Mouse (Mus musculus): ENCODE measurements around the gene Wdr82. TPM values are rescaled to one million over a fixed set of nuclear protein-coding genes. Genes with fewer than 3 reads are reported as not detected.

Gene Wdr82
- polyA plus RNA-seq, 1 experiment from 2014 or later = 31.3 TPM

DNA sequence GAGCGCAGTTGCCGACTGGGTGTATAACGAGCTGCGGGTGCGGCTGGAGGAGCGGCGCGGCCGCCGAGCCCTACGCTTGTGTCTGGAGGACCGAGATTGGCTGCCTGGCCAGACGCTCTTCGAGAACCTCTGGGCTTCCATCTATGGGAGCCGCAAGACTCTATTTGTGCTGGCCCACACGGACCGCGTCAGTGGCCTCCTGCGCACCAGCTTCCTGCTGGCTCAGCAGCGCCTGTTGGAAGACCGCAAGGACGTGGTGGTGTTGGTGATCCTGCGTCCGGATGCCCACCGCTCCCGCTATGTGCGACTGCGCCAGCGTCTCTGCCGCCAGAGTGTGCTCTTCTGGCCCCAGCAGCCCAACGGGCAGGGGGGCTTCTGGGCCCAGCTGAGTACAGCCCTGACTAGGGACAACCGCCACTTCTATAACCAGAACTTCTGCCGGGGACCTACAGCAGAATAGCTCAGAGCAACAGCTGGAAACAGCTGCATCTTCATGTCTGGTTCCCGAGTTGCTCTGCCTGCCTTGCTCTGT is 55.5 kb downstream of the Wdr82 start:
- Histone ChIP-seq H3K9ac (replicated peaks) (peak overlapping the region; percentile 40; the same call in 1 of the 2 replicates), H3K4me3 (replicated peaks) (peak overlapping the region; percentile 42), H3K27me3 (peaks cover 37% of the 10 kb centered on the region), H3K4me2 (peak overlapping the region; percentile 74), H3K27ac (no peak overlapping the region), H3K36me3 (no peaks in the 10 kb centered on the region), H3K9me3 (no peaks in the 10 kb centered on the region), H3K4me1 (replicated peaks) (peaks cover 11% of the 10 kb centered on the region)
- 5% methylated on average over 34 of the region's 34 CpGs for WGBS
- ATAC-seq (ENCODE audit: insufficient number of reproducible peaks, insufficient read depth, low FRiP score, low TSS enrichment, low read depth) = peak; percentile 53

GRCm38 (mm10) chr9:106227790-106228429 is 57.2 kb downstream of the Wdr82 start:
- no peak overlapping the region for H3K9ac ChIP-seq (replicated peaks)
- no peak overlapping the region for H3K4me3 ChIP-seq (replicated peaks)
- no peak overlapping the region for H3K27ac ChIP-seq
- H3K27me3 ChIP-seq = peaks cover 37% of the 10 kb centered on the region
- H3K9me3 ChIP-seq = no peaks in the 10 kb centered on the region
- 80% methylated on average over 8 of the region's 8 CpGs for WGBS
- ATAC-seq (ENCODE audit: insufficient number of reproducible peaks, insufficient read depth, low FRiP score, low TSS enrichment, low read depth) = no peak
- H3K4me2 ChIP-seq = no peak overlapping the region
- peaks cover 11% of the 10 kb centered on the region for H3K4me1 ChIP-seq (replicated peaks)
- peaks cover 7% of the 10 kb centered on the region for H3K36me3 ChIP-seq

DNA sequence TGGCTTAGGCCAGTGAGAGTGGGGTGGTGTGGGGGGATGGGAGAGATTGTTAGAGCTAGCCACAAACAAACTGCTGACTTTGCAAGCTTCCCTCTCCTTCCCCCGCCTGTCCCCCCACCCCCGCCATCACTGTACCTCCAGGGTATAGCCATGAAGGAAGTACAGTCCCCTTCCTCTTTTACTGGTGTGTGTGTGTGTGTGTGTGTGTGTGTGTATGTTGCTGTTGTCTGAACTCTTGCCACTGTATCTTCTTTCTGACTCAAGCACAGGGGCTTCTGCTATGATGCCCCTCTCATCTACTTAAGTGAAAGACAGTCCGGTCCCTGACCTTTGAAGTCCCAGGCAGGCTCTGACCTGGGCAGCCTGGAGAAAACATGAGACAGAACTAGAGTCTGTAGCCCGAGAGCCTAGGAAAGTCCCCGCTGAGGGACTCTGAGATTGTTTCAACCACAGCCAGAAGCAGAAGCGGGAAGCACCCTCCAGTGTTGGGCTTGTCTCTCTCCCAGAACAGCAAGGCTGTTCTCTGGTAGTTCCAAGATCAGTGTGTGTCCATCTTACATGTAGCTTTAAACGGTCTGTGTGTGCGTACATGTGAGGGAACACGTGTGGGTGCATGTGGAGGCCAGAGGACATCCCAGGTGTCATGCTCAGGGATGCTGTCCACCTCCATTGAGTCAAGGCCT is 59.5 kb downstream of the Wdr82 start:
- peaks cover 23% of the 10 kb centered on the region for H3K27me3 ChIP-seq
- peaks cover 30% of the 10 kb centered on the region for H3K36me3 ChIP-seq
- H3K4me3 ChIP-seq (replicated peaks) = no peak overlapping the region
- ATAC-seq (ENCODE audit: insufficient number of reproducible peaks, insufficient read depth, low FRiP score, low TSS enrichment, low read depth) = no peak
- H3K9ac ChIP-seq (replicated peaks) = no peak overlapping the region
- peaks cover 11% of the 10 kb centered on the region for H3K4me1 ChIP-seq (replicated peaks)
- WGBS = 71% methylated on average over 8 of the region's 9 CpGs
- no peak overlapping the region for H3K27ac ChIP-seq
- no peaks in the 10 kb centered on the region for H3K9me3 ChIP-seq
- no peak overlapping the region for H3K4me2 ChIP-seq

GRCm38 (mm10) chr9:106230734-106231106 is 60.0 kb downstream of the Wdr82 start:
- 64% methylated on average over 3 of the region's 3 CpGs for WGBS
- Histone ChIP-seq H3K4me3 (replicated peaks) (no peak overlapping the region), H3K9me3 (no peaks in the 10 kb centered on the region), H3K36me3 (peaks cover 35% of the 10 kb centered on the region), H3K27me3 (peaks cover 17% of the 10 kb centered on the region), H3K27ac (no peak overlapping the region), H3K4me1 (replicated peaks) (peaks cover 9% of the 10 kb centered on the region), H3K4me2 (no peak overlapping the region), H3K9ac (replicated peaks) (no peak overlapping the region)
- ATAC-seq (ENCODE audit: insufficient number of reproducible peaks, insufficient read depth, low FRiP score, low TSS enrichment, low read depth) = no peak

DNA sequence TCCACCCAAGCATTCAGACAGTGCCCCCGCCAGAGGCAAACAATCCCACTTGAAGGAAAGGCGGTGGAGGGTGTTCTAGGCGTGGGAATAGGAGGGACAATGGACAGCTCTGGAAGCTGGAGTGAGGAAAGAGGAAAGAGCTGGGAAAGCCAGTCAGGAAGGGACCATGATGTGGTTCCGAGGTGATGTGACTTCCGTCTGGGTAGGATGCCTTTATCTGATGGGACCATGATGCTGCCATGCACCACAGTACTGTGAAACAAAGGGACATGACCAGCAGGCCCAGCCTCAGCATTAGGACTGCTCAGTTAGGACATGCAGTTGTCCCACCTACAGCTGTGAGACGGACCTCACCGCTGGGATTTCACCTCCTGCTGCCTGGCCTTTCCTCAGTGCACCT is 60.5 kb downstream of the Wdr82 start:
- no peak overlapping the region for H3K9ac ChIP-seq (replicated peaks)
- H3K36me3 ChIP-seq = peaks cover 40% of the 10 kb centered on the region
- H3K4me3 ChIP-seq (replicated peaks) = no peak overlapping the region
- H3K27ac ChIP-seq = no peak overlapping the region
- ATAC-seq (ENCODE audit: insufficient number of reproducible peaks, insufficient read depth, low FRiP score, low TSS enrichment, low read depth) = no peak
- peaks cover 4% of the 10 kb centered on the region for H3K4me1 ChIP-seq (replicated peaks)
- no peak overlapping the region for H3K4me2 ChIP-seq
- H3K27me3 ChIP-seq = peaks cover 12% of the 10 kb centered on the region
- H3K9me3 ChIP-seq = no peaks in the 10 kb centered on the region
- 76% methylated on average over 7 of the region's 7 CpGs for WGBS

DNA sequence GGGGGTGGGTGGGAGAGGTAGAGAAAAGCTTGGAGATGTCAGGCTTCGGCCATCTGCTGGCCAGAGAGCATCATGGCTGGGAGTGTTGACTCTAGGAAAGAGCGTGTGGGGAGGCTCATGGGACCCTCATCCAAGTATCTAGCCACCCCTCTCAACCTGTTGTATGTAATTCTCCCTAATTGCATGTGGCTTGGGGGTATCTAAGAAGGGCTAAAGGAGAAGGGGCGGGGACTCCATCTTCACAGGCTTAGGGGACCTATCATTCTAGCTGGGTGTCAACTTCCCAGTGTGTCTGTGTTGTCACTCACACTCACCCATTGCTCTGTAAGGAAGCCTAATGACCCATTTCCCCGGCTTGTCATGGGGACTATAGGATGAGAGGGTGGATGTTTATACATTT is 61.1 kb downstream of the Wdr82 start:
- H3K4me1 ChIP-seq (replicated peaks) = no peaks in the 10 kb centered on the region
- no peaks in the 10 kb centered on the region for H3K9me3 ChIP-seq
- WGBS = 82% methylated on average over 4 of the region's 4 CpGs
- no peak for ATAC-seq (ENCODE audit: insufficient number of reproducible peaks, insufficient read depth, low FRiP score, low TSS enrichment, low read depth)
- peaks cover 7% of the 10 kb centered on the region for H3K27me3 ChIP-seq
- H3K36me3 ChIP-seq = peaks cover 46% of the 10 kb centered on the region
- H3K9ac ChIP-seq (replicated peaks) = no peak overlapping the region
- H3K27ac ChIP-seq = no peak overlapping the region
- H3K4me3 ChIP-seq (replicated peaks) = no peak overlapping the region
- H3K4me2 ChIP-seq = no peak overlapping the region

GRCm38 (mm10) chr9:106232956-106233355 is 62.2 kb downstream of the Wdr82 start:
- no peak for ATAC-seq (ENCODE audit: insufficient number of reproducible peaks, insufficient read depth, low FRiP score, low TSS enrichment, low read depth)
- H3K4me2 ChIP-seq = no peak overlapping the region
- H3K4me1 ChIP-seq (replicated peaks) = no peaks in the 10 kb centered on the region
- peaks cover 58% of the 10 kb centered on the region for H3K36me3 ChIP-seq
- no peak overlapping the region for H3K4me3 ChIP-seq (replicated peaks)
- H3K27ac ChIP-seq = no peak overlapping the region
- H3K9me3 ChIP-seq = no peaks in the 10 kb centered on the region
- H3K27me3 ChIP-seq = no peaks in the 10 kb centered on the region
- no peak overlapping the region for H3K9ac ChIP-seq (replicated peaks)
- WGBS = 95% methylated on average over 3 of the region's 3 CpGs

DNA sequence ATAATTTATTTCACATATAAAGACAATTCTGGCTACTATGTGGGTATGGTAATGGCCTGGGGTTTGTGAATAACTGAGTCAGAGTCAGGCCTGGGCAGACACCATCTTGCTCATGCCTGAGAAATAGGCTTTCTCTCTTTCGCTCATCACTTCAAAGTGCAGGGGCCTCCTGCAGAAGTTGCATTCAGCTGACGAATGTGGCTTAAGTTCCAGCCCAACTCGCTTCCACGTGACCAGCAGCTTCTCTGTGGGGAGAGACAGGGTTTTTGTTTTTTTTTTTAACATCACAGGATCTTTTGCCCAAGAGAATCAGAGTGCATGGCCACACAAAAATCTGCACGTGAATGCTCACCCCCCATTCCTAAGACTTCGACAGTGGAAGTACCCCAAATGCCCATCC is 63.2 kb downstream of the Wdr82 start:
- no peak overlapping the region for H3K9ac ChIP-seq (replicated peaks)
- no peak overlapping the region for H3K27ac ChIP-seq
- no peaks in the 10 kb centered on the region for H3K9me3 ChIP-seq
- H3K36me3 ChIP-seq = peaks cover 68% of the 10 kb centered on the region
- WGBS = 78% methylated on average over 6 of the region's 6 CpGs
- H3K27me3 ChIP-seq = no peaks in the 10 kb centered on the region
- no peak overlapping the region for H3K4me2 ChIP-seq
- H3K4me1 ChIP-seq (replicated peaks) = no peaks in the 10 kb centered on the region
- ATAC-seq (ENCODE audit: insufficient number of reproducible peaks, insufficient read depth, low FRiP score, low TSS enrichment, low read depth) = no peak
- no peak overlapping the region for H3K4me3 ChIP-seq (replicated peaks)

DNA sequence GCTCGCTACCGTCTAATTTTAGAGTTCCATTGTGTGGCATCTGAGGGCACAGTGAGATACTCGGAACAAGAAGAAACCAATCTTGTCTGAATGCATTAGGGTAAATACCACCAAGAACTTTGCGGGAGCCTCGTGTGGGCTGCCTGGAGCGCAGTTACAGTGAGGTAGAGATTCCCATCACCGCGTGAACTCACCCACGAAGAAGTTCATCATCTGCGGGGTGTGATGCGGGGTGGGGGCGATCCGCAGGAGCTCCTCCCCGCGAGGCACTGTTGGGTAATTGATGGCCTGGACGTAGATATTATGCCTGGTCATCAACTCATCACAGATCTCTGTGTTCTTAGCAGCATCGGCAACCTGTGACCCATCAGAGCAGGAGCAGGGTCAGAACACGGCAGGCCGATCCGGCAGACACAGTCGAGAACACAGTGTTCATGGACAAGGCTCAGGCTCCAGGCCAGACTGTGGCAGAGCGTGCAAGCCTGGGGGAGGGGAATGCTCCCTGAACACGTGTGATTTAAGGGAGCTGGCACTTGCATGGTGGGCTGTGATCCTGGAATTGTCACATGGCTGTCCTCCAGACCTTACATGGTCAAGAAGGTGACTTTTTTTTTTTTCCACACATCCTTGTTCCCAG is 64.6 kb downstream of the Wdr82 start:
- H3K36me3 ChIP-seq = peaks cover 81% of the 10 kb centered on the region
- WGBS = 90% methylated on average over 23 of the region's 23 CpGs
- H3K27ac ChIP-seq = no peak overlapping the region
- no peaks in the 10 kb centered on the region for H3K4me1 ChIP-seq (replicated peaks)
- no peak overlapping the region for H3K4me3 ChIP-seq (replicated peaks)
- no peaks in the 10 kb centered on the region for H3K9me3 ChIP-seq
- H3K9ac ChIP-seq (replicated peaks) = no peak overlapping the region
- ATAC-seq (ENCODE audit: insufficient number of reproducible peaks, insufficient read depth, low FRiP score, low TSS enrichment, low read depth) = no peak
- H3K27me3 ChIP-seq = no peaks in the 10 kb centered on the region
- H3K4me2 ChIP-seq = no peak overlapping the region

DNA sequence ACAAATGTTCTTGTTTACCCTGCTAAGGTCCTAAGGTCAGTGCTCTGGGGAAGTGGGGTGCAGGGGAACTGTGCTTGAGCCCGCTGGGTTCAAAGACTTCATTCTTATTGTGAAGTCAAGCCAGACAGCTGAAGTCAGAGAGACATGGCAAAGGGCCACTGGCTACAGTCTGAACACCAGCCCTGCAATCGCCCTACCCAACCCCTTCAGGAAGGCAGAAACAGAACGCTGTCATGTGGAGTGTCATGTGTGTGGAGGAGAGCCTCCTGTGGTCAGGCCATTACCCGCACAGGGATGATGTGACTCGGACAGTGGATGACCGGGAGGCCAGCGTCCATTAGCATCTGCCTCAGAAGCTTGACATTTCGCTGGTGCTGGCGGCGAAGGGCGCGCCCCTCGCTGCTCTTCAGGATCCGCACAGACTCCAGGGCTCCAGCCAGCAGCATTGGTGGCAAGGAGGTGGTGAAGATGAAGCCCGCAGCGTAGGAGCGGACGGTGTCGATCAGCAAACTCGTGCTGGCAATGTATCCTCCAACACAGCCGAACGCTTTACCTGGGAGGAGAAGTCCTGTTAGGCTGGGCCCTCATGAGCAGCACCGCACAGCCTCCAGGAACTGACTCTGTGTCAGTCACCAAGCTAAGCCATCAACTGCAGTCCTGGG is 65.6 kb downstream of the Wdr82 start:
- H3K4me2 ChIP-seq = no peak overlapping the region
- WGBS = 92% methylated on average over 23 of the region's 23 CpGs
- H3K9me3 ChIP-seq = no peaks in the 10 kb centered on the region
- no peak overlapping the region for H3K27ac ChIP-seq
- H3K4me1 ChIP-seq (replicated peaks) = no peaks in the 10 kb centered on the region
- H3K4me3 ChIP-seq (replicated peaks) = no peak overlapping the region
- no peak overlapping the region for H3K9ac ChIP-seq (replicated peaks)
- ATAC-seq (ENCODE audit: insufficient number of reproducible peaks, insufficient read depth, low FRiP score, low TSS enrichment, low read depth) = no peak
- H3K36me3 ChIP-seq = peaks cover 90% of the 10 kb centered on the region
- no peaks in the 10 kb centered on the region for H3K27me3 ChIP-seq

GRCm38 (mm10) chr9:106236818-106237211 is 66.1 kb downstream of the Wdr82 start:
- Histone ChIP-seq H3K9me3 (no peaks in the 10 kb centered on the region), H3K4me3 (replicated peaks) (no peak overlapping the region), H3K4me2 (no peak overlapping the region), H3K27ac (no peak overlapping the region), H3K4me1 (replicated peaks) (no peaks in the 10 kb centered on the region), H3K27me3 (no peaks in the 10 kb centered on the region), H3K9ac (replicated peaks) (no peak overlapping the region), H3K36me3 (peaks cover 95% of the 10 kb centered on the region)
- 86% methylated on average over 3 of the region's 3 CpGs for WGBS
- ATAC-seq (ENCODE audit: insufficient number of reproducible peaks, insufficient read depth, low FRiP score, low TSS enrichment, low read depth) = no peak
